Mouse (Mus musculus) lung, embryonic 14.5 days (tissue): ENCODE results near the gene Mcts2. TPM values are rescaled to one million over a fixed set of nuclear protein-coding genes. Genes with fewer than 3 reads are reported as not detected.

ENCODE experiments used
- ATAC-seq: fragments of 200-750 bp; cut with Nextera tagmentation; 2 replicates; pipeline ENCODE4 v1.8.0; 2017; ENCODE audit warnings: mild to moderate bottlenecking, moderate TSS enrichment, moderate library complexity; ENCODE audit not compliant: insufficient read depth
- DNase-seq: peaks from one replicate; pipeline ENCODE4 v3.0.0-alpha.2; 2015
- H3K27ac ChIP-seq: fragments of 300-500 bp; sonication (generic); 2 replicates; pipeline ENCODE4 v1.5.1; 2014; ENCODE audit warnings: low read depth, mild to moderate bottlenecking, moderate library complexity
- H3K27me3 ChIP-seq: fragments of 300-500 bp; sonication (generic); 2 replicates; pipeline ENCODE4 v1.6.1; 2014; ENCODE audit warnings: low read length, control low read depth; ENCODE audit not compliant: insufficient read depth
- H3K36me3 ChIP-seq: fragments of 300-500 bp; sonication (generic); 2 replicates; pipeline ENCODE4 v1.6.1; 2014; ENCODE audit warnings: control low read depth; ENCODE audit not compliant: insufficient read depth
- H3K4me1 ChIP-seq: fragments of 300-500 bp; sonication (generic); 2 replicates; pipeline ENCODE4 v1.6.1; 2014; ENCODE audit warnings: antibody characterized with exemption, control low read depth; ENCODE audit not compliant: insufficient read depth
- H3K4me2 ChIP-seq: fragments of 300-500 bp; sonication (generic); 2 replicates; pipeline ENCODE4 v1.6.1; 2014; ENCODE audit warnings: mild to moderate bottlenecking
- H3K4me3 ChIP-seq: fragments of 300-500 bp; sonication (generic); 2 replicates; pipeline ENCODE4 v1.5.1; 2014; ENCODE audit warnings: low read depth, low read length
- H3K9ac ChIP-seq: fragments of 300-500 bp; sonication (generic); 2 replicates; pipeline ENCODE4 v1.6.1; 2014
- H3K9me3 ChIP-seq: fragments of 300-500 bp; sonication (generic); 2 replicates; pipeline ENCODE4 v1.6.1; 2016; ENCODE audit warnings: low read depth, low read length, control low read depth
- CTCF ChIP-seq: IDR thresholded peaks from 2 replicates; pipeline ENCODE4 v1.5.1; 2016; ENCODE audit warnings: antibody characterized with exemption, low read depth
- WGBS: fragments of 180-500 bp; shearing (Covaris S2); extraction: QIAGEN DNeasy Blood & Tissue Kit; methylation state at CpG from one replicate; pipeline ENCODE4 v1.1.7; 2014; 5-methylcytosine and 5-hydroxymethylcytosine counted together
- polyA plus RNA-seq: library from polyadenylated mRNA; unstranded; fragments of >200 nt; fragmentation: Nextera tagmentation; extraction: Ambion mirVana; gene quantifications from 2 replicates; pipeline ENCODE4 v1.2.1, GENCODE M21; 2014

Gene Mcts2
- polyA plus RNA-seq, 1 experiment from 2014 or later = 28.5 TPM

DNA sequence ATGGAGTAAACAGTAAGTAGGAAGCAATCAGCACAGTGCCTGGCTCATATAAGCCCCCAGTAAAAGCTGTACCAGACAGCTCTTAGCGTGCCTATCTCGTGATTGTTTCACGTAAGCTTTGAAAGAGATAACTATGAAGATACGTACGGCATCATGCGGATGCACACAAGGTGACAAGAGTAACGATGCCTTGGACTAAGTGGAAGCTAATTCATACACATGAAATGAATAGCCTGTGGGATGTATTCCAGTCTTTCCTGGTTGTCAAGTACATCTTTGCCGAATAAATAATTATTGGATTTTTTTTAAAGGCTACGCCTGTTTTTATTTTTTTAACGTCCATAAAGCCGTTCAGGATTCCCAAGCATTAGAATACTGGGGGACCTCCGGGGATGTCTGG is 436 bp upstream of the Mcts2 start:
- ATAC-seq (peak; percentile 16; the same call in 1 of the 2 replicates), DNase-seq (no peak)
- H3K27ac ChIP-seq = peak overlapping the region; percentile 72; the same call in 1 of the 2 replicates
- H3K36me3 ChIP-seq = peaks cover 97% of the 10 kb centered on the region
- H3K4me3 ChIP-seq = peak overlapping the region; percentile 49
- H3K4me1 ChIP-seq = 0 out of 2 replicates have a peak, but pooled peaks cover 4% of the 10 kb centered on the region
- no peak for TF ChIP-seq CTCF
- H3K27me3 ChIP-seq = no peaks in the 10 kb centered on the region
- peak overlapping the region; percentile 54 for H3K4me2 ChIP-seq
- peak overlapping the region; percentile 23; the same call in 1 of the 2 replicates for H3K9ac ChIP-seq
- H3K9me3 ChIP-seq = peaks cover 11% of the 10 kb centered on the region; the same call in 1 of the 2 replicates
- 56% methylated on average over 12 of the region's 12 CpGs for WGBS

DNA sequence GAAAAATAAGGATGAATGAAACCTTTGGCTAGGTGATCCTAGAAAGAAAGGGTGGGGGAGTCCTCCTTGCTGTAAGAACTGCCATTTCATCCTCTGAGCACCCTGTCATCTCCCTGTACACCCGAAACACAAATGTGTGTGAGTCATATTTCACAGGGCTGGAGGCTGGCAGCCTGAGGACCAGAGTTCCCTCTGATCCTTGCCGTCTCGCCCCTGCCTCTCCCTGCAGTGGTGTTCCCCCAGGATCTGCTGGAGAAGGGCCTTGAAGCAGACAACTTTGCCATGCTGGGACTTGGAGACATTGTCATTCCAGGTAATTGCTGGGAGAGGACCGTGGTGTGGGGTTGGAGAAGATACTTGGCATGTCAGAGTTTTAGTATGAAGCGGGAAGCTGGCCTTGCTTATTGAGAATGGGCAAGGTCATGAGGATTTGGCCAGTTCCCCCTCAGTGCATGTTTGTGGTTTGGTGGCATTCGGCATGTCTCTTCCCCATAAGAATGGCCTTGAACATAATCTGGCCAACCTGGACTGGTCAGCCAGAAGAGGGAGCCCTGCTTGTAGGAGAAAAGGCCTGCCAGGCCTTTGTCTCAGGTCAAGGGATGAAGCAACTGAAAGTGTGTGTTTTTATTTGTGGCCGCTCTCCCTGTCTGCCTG is 4.9 kb downstream of the Mcts2 start:
- Histone ChIP-seq H3K4me3 (no peak overlapping the region), H3K9ac (no peak overlapping the region), H3K4me2 (no peak overlapping the region), H3K36me3 (peaks cover 70% of the 10 kb centered on the region), H3K9me3 (0 out of 2 replicates have a peak, but pooled peaks cover 6% of the 10 kb centered on the region), H3K4me1 (peaks cover 7% of the 10 kb centered on the region; the same call in 1 of the 2 replicates), H3K27me3 (no peaks in the 10 kb centered on the region), H3K27ac (no peak overlapping the region)
- peak; percentile 56 for TF ChIP-seq CTCF
- DNase-seq (peak; percentile 58), ATAC-seq (no peak)
- 69% methylated on average over 7 of the region's 7 CpGs for WGBS

GRCm38 (mm10) chr2:152693233-152693632 is 6.4 kb downstream of the Mcts2 start:
- 0 out of 2 replicates have a peak overlapping the region, but pooled peaks have one; percentile 6 for H3K27ac ChIP-seq
- H3K36me3 ChIP-seq = peaks cover 68% of the 10 kb centered on the region
- peak; percentile 88 for DNase-seq
- peak; percentile 10; the same call in 1 of the 2 replicates for ATAC-seq
- TF ChIP-seq CTCF = peak; percentile 93
- peaks cover 6% of the 10 kb centered on the region; the same call in 1 of the 2 replicates for H3K4me1 ChIP-seq
- whole genome bisulfite sequencing = 13% methylated on average over 9 of the region's 9 CpGs
- H3K4me3 ChIP-seq = no peak overlapping the region
- 0 out of 2 replicates have a peak overlapping the region, but pooled peaks have one; percentile 27 for H3K9ac ChIP-seq
- H3K4me2 ChIP-seq = peak overlapping the region; percentile 26; the same call in 1 of the 2 replicates
- H3K9me3 ChIP-seq = no peaks in the 10 kb centered on the region
- no peaks in the 10 kb centered on the region for H3K27me3 ChIP-seq

- Histone ChIP-seq H3K27me3 (no peaks in the 10 kb centered on the region), H3K9me3 (no peaks in the 10 kb centered on the region), H3K4me1 (peaks cover 6% of the 10 kb centered on the region; the same call in 1 of the 2 replicates), H3K4me2 (peak overlapping the region; percentile 26; the same call in 1 of the 2 replicates), H3K4me3 (no peak overlapping the region), H3K9ac (peak overlapping the region; percentile 27; the same call in 1 of the 2 replicates), H3K36me3 (peaks cover 68% of the 10 kb centered on the region), H3K27ac (peak overlapping the region; percentile 6; the same call in 1 of the 2 replicates)
- WGBS = 78% methylated on average over 13 of the region's 13 CpGs
- DNase-seq (no peak), ATAC-seq (no peak)
- TF ChIP-seq CTCF = no peak
Observed at GRCm38 (mm10) chr2:152693735-152694134, 6.9 kb downstream of the Mcts2 start.

DNA sequence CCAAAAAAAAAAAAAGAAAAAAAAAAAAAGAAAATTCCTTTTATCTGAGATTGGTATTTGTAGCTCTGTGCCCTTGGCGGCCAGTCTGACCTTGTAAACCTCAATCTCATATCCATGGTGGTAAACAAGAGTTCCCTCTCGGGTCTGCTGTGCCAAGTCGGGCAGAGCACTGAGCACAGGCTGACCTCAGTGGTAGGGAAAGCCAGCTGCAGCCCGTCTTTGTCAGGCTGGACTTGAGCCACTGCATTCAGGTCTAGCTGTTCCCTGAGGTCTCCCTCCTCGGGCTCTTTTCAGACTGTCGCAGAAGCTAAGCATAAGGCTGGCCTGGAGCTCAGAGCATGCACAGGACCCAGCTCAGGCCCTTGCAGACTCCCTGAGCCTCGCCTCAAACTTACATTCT is 7.9 kb downstream of the Mcts2 start:
- no peak overlapping the region for H3K9ac ChIP-seq
- H3K9me3 ChIP-seq = no peaks in the 10 kb centered on the region
- H3K4me3 ChIP-seq = no peak overlapping the region
- peak; percentile 69 for ATAC-seq
- H3K27ac ChIP-seq = peak overlapping the region; percentile 80
- WGBS = 33% methylated on average over 7 of the region's 7 CpGs
- no peak overlapping the region for H3K4me2 ChIP-seq
- DNase-seq = peak; percentile 94
- H3K4me1 ChIP-seq = peaks cover 6% of the 10 kb centered on the region; the same call in 1 of the 2 replicates
- no peaks in the 10 kb centered on the region for H3K27me3 ChIP-seq
- TF ChIP-seq CTCF = no peak
- H3K36me3 ChIP-seq = peaks cover 68% of the 10 kb centered on the region

GRCm38 (mm10) chr2:152696016-152696415 is 9.2 kb downstream of the Mcts2 start:
- Histone ChIP-seq H3K9ac (peak overlapping the region; percentile 38; the same call in 1 of the 2 replicates), H3K4me2 (no peak overlapping the region), H3K27me3 (no peaks in the 10 kb centered on the region), H3K4me1 (peaks cover 6% of the 10 kb centered on the region; the same call in 1 of the 2 replicates), H3K4me3 (no peak overlapping the region), H3K36me3 (peaks cover 70% of the 10 kb centered on the region), H3K27ac (peak overlapping the region; percentile 80; the same call in 1 of the 2 replicates), H3K9me3 (no peaks in the 10 kb centered on the region)
- DNase-seq = no peak
- no peak for TF ChIP-seq CTCF
- ATAC-seq = no peak
- 67% methylated on average over 10 of the region's 10 CpGs for WGBS

DNA sequence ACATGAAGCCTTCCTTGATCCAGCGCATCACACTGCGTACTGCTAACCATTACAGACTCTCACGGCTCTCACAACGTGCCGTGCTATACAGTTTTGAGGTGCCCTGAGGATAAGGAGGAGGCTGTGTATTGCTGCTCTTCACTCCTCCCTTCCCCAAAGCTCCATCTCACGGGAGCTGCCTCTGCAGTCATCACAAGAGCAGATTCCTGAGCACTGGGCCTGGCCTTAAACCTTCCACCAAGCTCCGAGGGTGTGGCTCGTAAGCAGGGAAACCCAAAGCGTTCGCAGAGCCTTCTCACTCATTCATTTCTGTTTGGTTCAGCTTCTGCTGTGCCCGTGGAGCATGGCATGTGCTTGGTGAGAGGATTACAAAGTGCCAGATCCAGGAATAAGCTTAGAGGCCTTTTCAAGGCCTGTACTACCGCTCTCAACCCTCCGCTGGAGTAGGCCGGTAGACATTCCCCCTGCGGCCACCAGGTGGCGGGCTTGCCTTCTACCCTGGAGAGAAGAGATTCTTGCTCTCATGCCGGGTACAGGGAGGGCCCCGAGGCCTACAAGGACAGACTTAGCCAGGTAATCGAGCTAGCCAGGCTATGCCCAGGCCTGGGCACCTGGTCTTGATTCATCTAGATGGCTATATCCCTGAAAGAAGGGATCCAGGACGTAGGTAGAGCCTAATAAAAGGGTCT is 9.8 kb downstream of the Mcts2 start:
- Histone ChIP-seq H3K9ac (peak overlapping the region; percentile 38), H3K27ac (peak overlapping the region; percentile 52), H3K9me3 (no peaks in the 10 kb centered on the region), H3K27me3 (no peaks in the 10 kb centered on the region), H3K4me1 (peaks cover 6% of the 10 kb centered on the region; the same call in 1 of the 2 replicates), H3K4me2 (no peak overlapping the region), H3K36me3 (peaks cover 74% of the 10 kb centered on the region), H3K4me3 (no peak overlapping the region)
- DNase-seq = peak; percentile 97
- peak; percentile 97 for TF ChIP-seq CTCF
- WGBS = 44% methylated on average over 20 of the region's 20 CpGs
- ATAC-seq = peak; percentile 50; the same call in 1 of the 2 replicates
